Mouse (Mus musculus) left cerebral cortex, postnatal 36 days (tissue): ENCODE results near the gene Gamt. TPM values are rescaled to one million over a fixed set of nuclear protein-coding genes. Genes with fewer than 3 reads are reported as not detected.
"Not testable (repeated sequence)": the region's sequence is repeated elsewhere in the genome, so short reads cannot be mapped to it uniquely, and the experiment has no call there.

Experiments
- DNase-seq, 2 experiments: peaks; one replicate each; pipeline ENCODE4 v3.0.0; 2021 to 2022; ENCODE audit warnings: low spot score in 2 of 2, mixed read lengths in 1 of 2
- intact Hi-C: fragments of 180-260 bp; cut with DNase I; formaldehyde crosslinking; loops from one replicate; pipeline ENCODE4 v1.15.1; 2025
- total RNA-seq, 2 experiments: library from RNA; stranded (reverse); gene quantifications; 2 replicates each; pipeline ENCODE4 v1.2.3; 2021

The Gamt gene
- total RNA-seq, 2 experiments from 2014 or later, result 22.5 to 43.9 TPM

DNA sequence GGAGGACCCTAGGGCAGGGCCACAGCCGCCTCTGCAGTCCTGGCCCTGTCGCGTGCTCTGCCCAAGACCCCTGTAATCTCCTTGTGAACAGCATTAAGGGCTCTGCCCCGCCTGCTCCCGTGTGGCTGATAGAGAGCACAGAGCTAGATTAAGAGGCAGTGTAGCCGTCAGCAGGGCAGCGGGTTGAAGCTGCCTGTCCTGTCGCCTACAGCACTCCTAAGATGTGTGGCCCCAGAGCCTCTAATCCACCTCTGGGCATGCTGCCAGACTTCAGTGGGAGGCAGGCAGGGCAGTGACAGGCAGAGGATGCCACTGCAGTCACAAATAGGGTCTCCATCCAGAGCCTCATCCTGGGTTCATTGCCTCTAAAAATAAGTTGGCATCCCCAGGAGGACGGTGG is 18.7 kb downstream of the Gamt start:
- no peak for DNase-seq
- intact Hi-C loops, result no loop called here

DNA sequence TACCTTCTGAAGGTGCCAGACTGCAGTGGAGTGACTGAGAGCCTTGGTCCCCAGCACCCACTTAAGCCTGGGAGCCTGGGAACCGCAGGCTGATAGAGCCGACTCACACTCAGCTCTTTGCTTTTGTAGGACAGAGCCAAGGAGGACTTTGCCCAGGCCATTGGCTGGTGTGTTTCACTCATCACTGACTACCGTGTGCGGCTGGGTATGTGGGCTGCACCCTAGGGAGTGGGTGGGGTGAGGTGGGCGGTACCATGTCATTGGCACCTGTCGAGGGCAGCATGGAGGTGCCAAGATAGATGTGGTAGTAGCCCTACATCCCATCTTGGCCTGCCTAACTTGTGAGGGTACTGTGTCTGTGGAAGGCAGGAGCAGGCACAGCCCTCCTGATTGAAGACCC is 21.0 kb downstream of the Gamt start:
- DNase-seq, result no peak
- intact Hi-C loops, result no loop called here

DNA sequence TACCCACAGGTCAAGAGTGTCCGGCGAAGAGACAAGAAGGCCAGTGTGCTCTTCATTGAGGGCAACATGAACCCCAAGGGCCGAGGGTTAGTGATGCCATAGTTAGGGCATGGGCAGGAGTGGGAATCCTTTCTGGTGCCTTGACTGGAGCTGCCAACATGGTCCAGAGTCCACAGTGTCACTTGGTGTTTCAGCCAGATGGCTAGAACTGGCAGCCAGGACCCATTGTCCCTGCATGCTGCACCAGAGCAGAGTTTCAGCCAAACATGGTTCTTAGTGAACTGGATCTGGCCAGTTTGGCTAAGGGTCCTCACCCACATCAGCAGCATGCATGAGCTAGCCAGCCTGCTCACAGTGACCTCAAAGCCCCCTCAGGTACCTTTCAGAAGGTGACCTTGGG is 22.5 kb downstream of the Gamt start:
- intact Hi-C loops, result no loop called here
- DNase-seq, result no peak

- no peak for DNase-seq
- intact Hi-C loops, result no loop called here
Measured at GRCm38 (mm10) chr10:80237020-80237419, 23.8 kb downstream of the Gamt start.

- intact Hi-C loops, result no loop called here
- no peak for DNase-seq
Measured at GRCm38 (mm10) chr10:80236145-80236825, 24.5 kb downstream of the Gamt start.

- intact Hi-C loops, result no loop called here
Measured at GRCm38 (mm10) chr10:80227877-80228775, 32.7 kb downstream of the Gamt start.

GRCm38 (mm10) chr10:80227166-80227539 is 33.7 kb downstream of the Gamt start:
- DNase-seq, result no peak
- intact Hi-C loops, result no loop called here

More at GRCm38 (mm10) chr10:80227877-80228775, 32.7 kb downstream of the Gamt start:
- DNase-seq, result no peak

DNA sequence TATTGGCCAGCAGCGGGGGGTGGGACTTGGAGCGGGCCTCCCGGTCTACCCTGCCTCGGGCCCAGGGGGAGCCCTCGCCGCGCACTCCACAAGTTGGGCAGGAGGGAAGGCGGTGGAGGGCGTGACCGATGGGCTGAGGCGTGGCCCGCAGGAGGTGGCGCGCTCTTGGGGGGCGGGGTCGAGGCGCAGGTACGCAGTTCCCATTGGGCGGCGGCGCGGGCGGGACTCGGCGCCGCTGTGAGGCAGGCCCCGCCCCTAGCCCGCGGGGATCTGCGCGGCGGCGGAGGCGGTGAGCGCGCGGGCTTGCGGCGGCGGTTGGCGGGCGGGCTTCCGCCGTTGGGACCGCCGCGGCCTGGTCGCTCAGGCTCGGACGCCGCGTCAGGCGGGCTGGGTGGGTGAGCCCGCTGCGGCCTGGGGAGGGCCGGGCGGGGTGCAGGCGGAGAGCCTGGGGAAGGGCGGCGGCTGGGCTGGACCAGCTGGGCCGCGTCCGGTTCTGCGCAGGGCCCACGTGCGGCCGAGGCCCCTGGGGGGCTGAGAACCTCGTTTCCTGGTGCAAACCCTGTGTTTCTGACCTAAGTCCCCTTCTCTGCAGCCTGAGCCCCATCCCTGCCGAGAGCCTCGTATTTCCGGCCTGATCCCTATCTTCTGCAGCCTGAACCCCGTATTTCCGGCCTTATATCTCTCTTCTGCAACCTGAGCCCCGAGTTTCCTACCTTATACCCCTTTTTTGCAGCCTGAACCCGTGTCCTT is 34.2 kb downstream of the Gamt start, which contains the start of gene Mum1:
TSS of gene Mum1 (plus strand) at position 19 of the 750 bp plus-strand sequence.
- DNase-seq, result peak; percentile 98 to 99
- intact Hi-C loops, result no loop called here

GRCm38 (mm10) chr10:80226071-80226415 is 34.8 kb downstream of the Gamt start:
- intact Hi-C loops, result no loop called here
- DNase-seq, result no peak

DNA sequence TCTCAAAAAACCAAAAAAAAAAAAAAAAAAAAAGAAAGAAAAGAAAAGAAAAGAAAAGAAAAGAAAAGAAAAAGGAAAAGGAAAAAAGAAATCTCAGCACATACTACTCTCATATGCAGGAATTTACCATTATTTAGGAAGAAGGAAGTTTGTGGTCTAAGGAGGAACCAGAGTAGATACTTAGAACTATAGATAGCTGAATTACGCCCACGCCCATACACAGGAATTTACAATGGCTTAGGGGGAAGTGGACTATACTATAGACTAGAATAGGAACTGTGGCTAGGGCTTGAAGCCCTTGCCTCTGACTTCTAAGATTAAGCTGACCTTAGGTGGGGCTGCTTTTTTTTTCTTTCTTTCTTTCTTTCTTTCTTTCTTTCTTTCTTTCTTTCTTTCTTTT is 37.7 kb downstream of the Gamt start:
- DNase-seq, intact Hi-C loops: not testable (repeated sequence)

GRCm38 (mm10) chr10:80220676-80221075 is 40.1 kb downstream of the Gamt start:
- intact Hi-C loops, result no loop called here
- DNase-seq, result no peak

- no peak for DNase-seq
Measured at GRCm38 (mm10) chr10:80215048-80215772, 45.6 kb downstream of the Gamt start.

DNA sequence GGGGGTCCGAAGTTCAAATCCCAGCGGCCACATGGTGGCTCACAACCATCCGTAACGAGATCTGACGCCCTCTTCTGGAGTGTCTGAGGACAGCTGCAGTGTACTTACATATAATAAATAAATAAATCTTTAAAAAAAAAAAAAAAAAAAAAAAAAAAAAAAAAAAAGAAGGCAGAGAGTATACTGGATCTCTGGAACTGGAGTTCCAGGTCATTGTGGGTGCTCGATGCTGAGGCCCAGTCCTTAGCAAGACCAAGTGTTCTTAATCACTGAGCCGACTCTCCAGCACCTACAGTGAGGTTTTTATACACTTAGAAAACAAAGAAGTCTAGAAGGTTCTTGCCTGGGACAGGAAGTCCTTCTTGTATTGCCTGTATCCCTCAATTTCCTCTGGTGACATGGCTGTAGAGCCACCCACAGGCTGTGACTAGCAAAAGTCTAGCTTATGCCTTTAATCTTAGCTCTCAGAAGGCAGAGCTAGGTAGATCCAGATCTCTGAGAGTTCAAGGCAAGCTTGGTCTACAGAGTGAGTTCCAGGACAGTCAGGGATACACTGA is 49.2 kb downstream of the Gamt start:
- DNase-seq, intact Hi-C loops: not testable (repeated sequence)

More at GRCm38 (mm10) chr10:80215048-80215772, 45.6 kb downstream of the Gamt start:
- intact Hi-C loops, result no loop called here

DNA sequence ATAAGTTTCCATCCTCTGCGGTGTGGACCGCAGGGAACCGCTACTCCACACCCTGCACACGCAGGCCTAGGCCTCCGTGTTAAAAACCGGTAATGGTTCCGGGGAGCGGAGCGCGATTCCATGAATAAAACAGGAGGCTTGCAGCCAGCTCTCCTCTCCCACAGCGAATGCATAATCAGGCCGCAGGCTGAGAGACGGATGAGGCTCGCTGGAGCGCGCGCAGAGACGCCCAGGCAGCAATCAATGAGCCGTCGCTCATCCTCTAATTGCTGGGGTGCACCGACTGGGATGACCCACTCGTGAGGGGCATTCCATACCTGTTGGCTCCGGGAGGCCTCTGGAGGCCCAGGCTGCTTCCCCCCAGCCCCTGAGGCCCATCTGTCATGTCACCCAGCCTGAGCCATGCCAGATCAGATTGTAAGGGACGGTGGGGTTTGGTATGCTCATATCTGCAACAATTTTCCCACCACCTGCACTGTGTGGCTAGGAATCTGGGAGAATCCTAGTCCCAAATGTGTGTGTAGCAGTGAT is 51.9 kb downstream of the Gamt start:
- DNase-seq, result peak; percentile 28 to 45
- intact Hi-C loops, result no loop called here

DNA sequence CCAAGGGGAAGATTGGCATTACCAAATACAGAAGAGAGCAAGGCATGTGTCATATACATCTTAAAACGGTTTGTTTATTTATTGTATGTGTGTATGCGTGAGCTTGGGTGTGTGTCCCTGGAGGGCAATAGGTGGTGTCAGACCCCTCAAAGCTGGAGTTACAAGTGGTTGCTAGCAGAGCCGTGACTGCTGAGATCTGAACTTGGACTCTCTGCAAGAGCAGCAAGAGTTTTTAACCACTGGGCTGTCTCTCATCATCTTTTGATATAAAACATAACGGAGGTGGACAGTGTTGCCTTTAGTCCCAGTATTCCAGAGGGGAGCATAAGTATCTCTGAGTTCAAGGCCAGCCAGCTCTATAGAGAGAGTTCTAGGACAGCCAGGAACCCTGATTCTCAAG is 52.6 kb downstream of the Gamt start:
- intact Hi-C loops, result no loop called here
- no peak for DNase-seq
